Mouse (Mus musculus): Measurements from ENCODE around the gene Nuak2. TPM values are rescaled to one million over a fixed set of nuclear protein-coding genes. Genes with fewer than 3 reads are reported as not detected.
A peak's percentile ranks its signal among the peaks of the same experiment; 100 is the strongest.

The Nuak2 gene
- polyA plus RNA-seq, 1 experiment from 2014 or later, result 3.8 TPM

GRCm38 (mm10) chr1:132374873-132375244, 58.9 kb downstream of the Nuak2 start:
- H3K4me3 ChIP-seq (replicated peaks), result no peak overlapping the region
- peaks cover 67% of the 10 kb centered on the region for H3K4me1 ChIP-seq
- H3K9me3 ChIP-seq (replicated peaks), result no peaks in the 10 kb centered on the region
- ATAC-seq (replicated peaks; ENCODE audit: low FRiP score), result no peak
- no peak overlapping the region for H3K9ac ChIP-seq
- H3K27ac ChIP-seq, result peak overlapping the region; percentile 38
- H3K36me3 ChIP-seq, result peaks cover 23% of the 10 kb centered on the region
- no peak overlapping the region for H3K4me2 ChIP-seq
- 75% methylated on average over 3 of the region's 3 CpGs for WGBS
- no peaks in the 10 kb centered on the region for H3K27me3 ChIP-seq

DNA sequence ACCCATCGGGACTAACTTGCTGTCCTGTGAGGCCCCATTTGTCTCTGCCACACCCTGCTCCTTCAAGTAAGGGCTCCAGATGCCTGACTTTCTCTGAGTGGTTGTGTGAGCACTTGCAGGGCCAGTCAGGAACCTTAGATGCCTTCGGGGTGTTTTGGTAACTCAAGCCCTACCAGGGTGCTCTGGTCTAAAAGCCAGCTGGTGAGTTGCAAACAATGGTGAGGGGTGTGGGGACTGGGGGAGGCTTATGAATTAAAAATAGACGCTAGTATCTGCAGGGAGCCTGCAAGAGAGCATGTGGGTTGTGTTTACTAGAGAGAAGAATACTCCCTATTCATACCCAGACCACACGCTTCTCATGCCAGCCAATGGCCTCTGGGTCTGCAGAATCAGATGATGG, 59.3 kb downstream of the Nuak2 start:
- no peaks in the 10 kb centered on the region for H3K27me3 ChIP-seq
- 25% methylated on average over 4 of the region's 4 CpGs for WGBS
- H3K36me3 ChIP-seq, result peaks cover 27% of the 10 kb centered on the region
- peaks cover 67% of the 10 kb centered on the region for H3K4me1 ChIP-seq
- H3K9me3 ChIP-seq (replicated peaks), result no peaks in the 10 kb centered on the region
- H3K4me3 ChIP-seq (replicated peaks), result no peak overlapping the region
- no peak overlapping the region for H3K9ac ChIP-seq
- H3K27ac ChIP-seq, result peak overlapping the region; percentile 38
- ATAC-seq (replicated peaks; ENCODE audit: low FRiP score), result no peak
- no peak overlapping the region for H3K4me2 ChIP-seq

GRCm38 (mm10) chr1:132376211-132377054, 60.5 kb downstream of the Nuak2 start:
- Histone ChIP-seq H3K9me3 (replicated peaks) (no peaks in the 10 kb centered on the region), H3K36me3 (peaks cover 35% of the 10 kb centered on the region), H3K27me3 (no peaks in the 10 kb centered on the region), H3K4me1 (peaks cover 61% of the 10 kb centered on the region), H3K4me2 (no peak overlapping the region), H3K27ac (peak overlapping the region; percentile 48; the same call in 1 of the 2 replicates), H3K4me3 (replicated peaks) (no peak overlapping the region), H3K9ac (0 out of 2 replicates have a peak overlapping the region, but pooled peaks have one; percentile 11)
- 0 out of 2 replicates have a peak, but pooled peaks have one; percentile 19 for ATAC-seq (replicated peaks; ENCODE audit: low FRiP score)
- 47% methylated on average over 8 of the region's 8 CpGs for WGBS

- WGBS, result 52% methylated on average over 7 of the region's 7 CpGs
- peak overlapping the region; percentile 48; the same call in 1 of the 2 replicates for H3K27ac ChIP-seq
- no peak for ATAC-seq (replicated peaks; ENCODE audit: low FRiP score)
Observed at GRCm38 (mm10) chr1:132377055-132377365, 61.1 kb downstream of the Nuak2 start.

GRCm38 (mm10) chr1:132377811-132378210, 61.9 kb downstream of the Nuak2 start:
- no peak overlapping the region for H3K27ac ChIP-seq
- ATAC-seq (replicated peaks; ENCODE audit: low FRiP score), result no peak

More at GRCm38 (mm10) chr1:132377055-132377365, 61.1 kb downstream of the Nuak2 start:
- Histone ChIP-seq H3K4me2 (no peak overlapping the region), H3K4me3 (replicated peaks) (no peak overlapping the region), H3K36me3 (peaks cover 35% of the 10 kb centered on the region), H3K27me3 (no peaks in the 10 kb centered on the region), H3K9ac (0 out of 2 replicates have a peak overlapping the region, but pooled peaks have one; percentile 11), H3K9me3 (replicated peaks) (no peaks in the 10 kb centered on the region), H3K4me1 (peaks cover 60% of the 10 kb centered on the region)

DNA sequence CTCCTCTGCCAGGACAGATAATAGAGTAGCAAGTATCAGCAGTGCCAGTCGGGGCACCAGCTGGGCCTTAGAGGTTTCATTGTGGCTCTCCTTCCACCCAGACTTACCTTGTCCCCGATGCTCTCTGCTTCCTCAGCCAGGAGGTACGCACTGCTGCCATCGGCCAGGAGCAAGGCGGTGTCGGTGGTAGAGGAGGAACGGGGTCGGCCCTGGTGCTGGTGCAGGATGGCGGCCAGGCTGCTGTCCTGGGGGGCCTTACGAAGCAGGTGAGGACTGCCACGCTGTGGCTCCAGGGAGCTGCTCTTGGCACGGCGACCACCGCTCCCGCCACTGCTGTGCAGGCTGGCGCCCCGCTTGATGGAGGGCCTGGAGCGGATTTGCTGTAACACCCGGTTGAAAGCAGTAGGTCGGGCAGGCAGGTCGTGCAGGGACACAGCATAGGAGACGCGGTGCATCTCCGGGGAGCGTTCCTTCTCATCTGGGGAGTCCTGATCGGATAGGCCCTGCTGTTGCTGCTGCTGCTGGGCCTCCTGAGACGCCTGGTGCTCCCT, 64.7 kb downstream of the Nuak2 start:
- no peak overlapping the region for H3K9ac ChIP-seq
- no peak overlapping the region for H3K4me2 ChIP-seq
- no peak overlapping the region for H3K4me3 ChIP-seq (replicated peaks)
- no peaks in the 10 kb centered on the region for H3K9me3 ChIP-seq (replicated peaks)
- no peaks in the 10 kb centered on the region for H3K27me3 ChIP-seq
- H3K36me3 ChIP-seq, result peaks cover 30% of the 10 kb centered on the region
- ATAC-seq (replicated peaks; ENCODE audit: low FRiP score), result 0 out of 2 replicates have a peak, but pooled peaks have one; percentile 5
- H3K4me1 ChIP-seq, result peaks cover 42% of the 10 kb centered on the region
- WGBS, result 85% methylated on average over 27 of the region's 27 CpGs
- no peak overlapping the region for H3K27ac ChIP-seq

More at GRCm38 (mm10) chr1:132377811-132378210, 61.9 kb downstream of the Nuak2 start:
- Histone ChIP-seq H3K27me3 (no peaks in the 10 kb centered on the region), H3K36me3 (peaks cover 34% of the 10 kb centered on the region), H3K9ac (no peak overlapping the region), H3K4me1 (peaks cover 54% of the 10 kb centered on the region), H3K4me3 (replicated peaks) (no peak overlapping the region), H3K4me2 (no peak overlapping the region), H3K9me3 (replicated peaks) (no peaks in the 10 kb centered on the region)
- 82% methylated on average over 3 of the region's 3 CpGs for WGBS

DNA sequence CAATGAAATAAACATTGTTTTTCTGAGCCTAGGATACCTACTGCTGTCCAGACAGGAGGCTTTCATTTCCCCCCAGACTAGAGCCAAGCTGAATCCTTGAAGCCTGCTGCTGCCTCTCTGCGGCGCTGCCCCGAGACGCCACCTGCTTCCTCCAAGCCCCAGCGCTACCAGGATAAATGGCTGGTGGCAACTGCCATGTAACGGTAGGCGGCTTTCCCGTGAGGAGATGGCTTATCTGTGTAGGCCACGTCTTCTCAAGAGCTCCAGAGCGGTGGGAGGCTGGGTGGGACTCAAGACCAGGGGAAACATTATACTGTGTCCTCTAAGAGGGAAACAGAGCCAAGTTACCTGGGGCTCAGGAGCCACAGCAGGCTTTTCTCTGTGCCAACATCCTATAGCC, 66.0 kb downstream of the Nuak2 start:
- Histone ChIP-seq H3K9ac (no peak overlapping the region), H3K9me3 (replicated peaks) (no peaks in the 10 kb centered on the region), H3K27ac (no peak overlapping the region), H3K27me3 (no peaks in the 10 kb centered on the region), H3K36me3 (peaks cover 30% of the 10 kb centered on the region), H3K4me3 (replicated peaks) (no peak overlapping the region), H3K4me2 (no peak overlapping the region), H3K4me1 (peaks cover 42% of the 10 kb centered on the region)
- 68% methylated on average over 10 of the region's 10 CpGs for WGBS
- no peak for ATAC-seq (replicated peaks; ENCODE audit: low FRiP score)

Other genes starting within 250 kb of the Nuak2 start
- gene Mfsd4a, start 248.1 kb upstream of the Nuak2 start, polyA plus RNA-seq (2015; fragmentation: Nextera tagmentation; extraction: Ambion mirVana), result 15.6 and 15.8 TPM in 2 replicates
- 7.6 and 8.1 TPM in 2 replicates for gene Cdk18, start 176.4 kb upstream of the Nuak2 start, polyA plus RNA-seq (2015; fragmentation: Nextera tagmentation; extraction: Ambion mirVana)
- 0.31 and 0.51 TPM in 2 replicates for gene Lemd1, start 124.7 kb upstream of the Nuak2 start, polyA plus RNA-seq (2015; fragmentation: Nextera tagmentation; extraction: Ambion mirVana)
- gene AC124108.1, start 124.7 kb upstream of the Nuak2 start, polyA plus RNA-seq (2015; fragmentation: Nextera tagmentation; extraction: Ambion mirVana), result 0.05 TPM in 2 replicates
- gene Gm10188, start 86.4 kb upstream of the Nuak2 start, polyA plus RNA-seq (2015; fragmentation: Nextera tagmentation; extraction: Ambion mirVana), result not detected in 2 replicates
- gene Klhdc8a, start 17.5 kb upstream of the Nuak2 start, polyA plus RNA-seq (2015; fragmentation: Nextera tagmentation; extraction: Ambion mirVana), result 1.2 and 1.6 TPM in 2 replicates
- gene Tmcc2, start 75.2 kb downstream of the Nuak2 start, polyA plus RNA-seq (2015; fragmentation: Nextera tagmentation; extraction: Ambion mirVana), result 11.9 and 15.5 TPM in 2 replicates
- gene Dstyk, start 101.4 kb downstream of the Nuak2 start, polyA plus RNA-seq (2015; fragmentation: Nextera tagmentation; extraction: Ambion mirVana), result 15.2 and 15.5 TPM in 2 replicates
- 48.1 and 49.7 TPM in 2 replicates for gene Rbbp5, start 161.2 kb downstream of the Nuak2 start, polyA plus RNA-seq (2015; fragmentation: Nextera tagmentation; extraction: Ambion mirVana)
- gene Tmem81, start 190.1 kb downstream of the Nuak2 start, polyA plus RNA-seq (2015; fragmentation: Nextera tagmentation; extraction: Ambion mirVana), result 1.5 and 1.6 TPM in 2 replicates
- gene Cntn2, start 227.1 kb downstream of the Nuak2 start, polyA plus RNA-seq (2015; fragmentation: Nextera tagmentation; extraction: Ambion mirVana), result 0.30 and 0.82 TPM in 2 replicates

All from kidney, embryonic 15.5 days (tissue).